Mouse (Mus musculus): ENCODE results near the gene Yipf3.

DNA sequence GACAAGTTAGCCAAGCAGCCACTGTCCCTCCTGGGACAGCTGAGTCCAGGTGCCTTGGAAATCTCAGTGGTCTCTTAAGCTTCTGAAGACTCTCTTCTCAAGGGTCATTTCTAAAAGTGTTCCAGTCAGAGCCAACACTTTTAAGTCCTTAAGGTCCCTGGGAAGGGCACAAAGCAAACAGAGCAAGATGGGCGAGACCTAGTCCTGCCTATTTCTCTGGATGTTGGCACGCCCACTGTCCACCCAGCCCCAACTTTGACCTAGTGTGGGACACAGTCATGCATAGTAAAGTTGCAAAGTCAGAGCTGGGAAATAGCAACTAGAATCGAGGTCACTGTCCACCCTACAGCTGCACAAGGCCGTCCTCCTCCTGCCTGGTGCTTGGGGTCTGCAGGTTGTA is 4.9 kb upstream of the Yipf3 start:
- TF ChIP-seq CTCF (IDR thresholded peaks at IDR 0.05; ENCODE audit: borderline replicate concordance, control insufficient read depth, extremely low read depth, insufficient read depth, low read length, poor library complexity) (no peak), POLR2A (IDR thresholded peaks at IDR 0.05; ENCODE audit: control insufficient read depth, extremely low read depth, insufficient read depth, low read length, poor library complexity) (no peak)
